Mouse (Mus musculus) C2C12 (cell line): ENCODE data around the gene Myo5c. TPM values are rescaled to one million over a fixed set of nuclear protein-coding genes. Genes with fewer than 3 reads are reported as not detected.

ENCODE experiments used
- H3K27me3 ChIP-seq: one replicate; pipeline ENCODE4 v1.6.1; 2011; ENCODE audit not compliant: control insufficient read depth, insufficient read depth, insufficient read length
- H3K36me3 ChIP-seq: one replicate; pipeline ENCODE4 v1.6.1; 2011; ENCODE audit not compliant: control insufficient read depth, insufficient read depth
- H3K4me3 ChIP-seq: one replicate; pipeline ENCODE4 v1.5.1; 2011; ENCODE audit warnings: mild to moderate bottlenecking, control low read depth; ENCODE audit not compliant: poor library complexity, insufficient read depth, severe bottlenecking
- H3K79me2 ChIP-seq: one replicate; pipeline ENCODE4 v1.6.1; 2011; ENCODE audit not compliant: control insufficient read depth, insufficient read depth
- H3K79me3 ChIP-seq: one replicate; pipeline ENCODE4 v1.6.1; 2011; ENCODE audit warnings: low read depth, control low read depth
- H3ac ChIP-seq: one replicate; pipeline ENCODE3; 2011; ENCODE audit warnings: low read depth; ENCODE audit not compliant: control insufficient read depth, insufficient read length
- CEBPB ChIP-seq: IDR thresholded peaks from one replicate; pipeline ENCODE4 v1.6.1; 2011; ENCODE audit warnings: low read depth, mild to moderate bottlenecking, control low read depth, moderate library complexity
- CTCF ChIP-seq: IDR thresholded peaks from one replicate; pipeline ENCODE4 v1.5.1; 2011; ENCODE audit not compliant: control insufficient read depth, insufficient read depth, insufficient read length
- FOSL1 ChIP-seq: IDR thresholded peaks from one replicate; pipeline ENCODE4 v1.8.0; 2011; ENCODE audit warnings: mild to moderate bottlenecking, low read length; ENCODE audit not compliant: poor library complexity, insufficient read depth, severe bottlenecking
- MAX ChIP-seq: IDR thresholded peaks from one replicate; pipeline ENCODE4 v1.6.1; 2011; ENCODE audit warnings: mild to moderate bottlenecking, control low read depth
- MYOD1 ChIP-seq: IDR thresholded peaks from one replicate; pipeline ENCODE4 v1.6.1; 2011; ENCODE audit warnings: low read depth; ENCODE audit not compliant: control insufficient read depth, insufficient read length
- MYOG ChIP-seq: IDR thresholded peaks from one replicate; pipeline ENCODE4 v1.6.1; 2011; ENCODE audit not compliant: control insufficient read depth, insufficient read length; ENCODE audit errors: extremely low read depth
- USF1 ChIP-seq: IDR thresholded peaks from one replicate; pipeline ENCODE4 v1.6.1; 2011; ENCODE audit warnings: low read depth, mild to moderate bottlenecking, control low read depth, moderate library complexity
- polyA plus RNA-seq: library from polyadenylated mRNA; unstranded; fragments of >200 nt; fragmentation: generic; extraction: Trizol; gene quantifications from one replicate; pipeline ENCODE4 v1.2.1, GENCODE M21; 2012; ENCODE audit warnings: missing spikeins

The Myo5c gene
- polyA plus RNA-seq, 1 experiment = 0.01 TPM

GRCm38 (mm10) chr9:75347458-75347857 is 115.6 kb downstream of the Myo5c start, which contains the start of gene Bcl2l10:
Gene Bcl2l10, plus strand, starts transcription at chr9:75347758.
- TF ChIP-seq FOSL1 = no peak
- no peak for TF ChIP-seq CEBPB
- no peak for TF ChIP-seq MAX
- TF ChIP-seq CTCF = no peak
- TF ChIP-seq MYOG = no peak
- TF ChIP-seq MYOD1 = no peak
- no peak for TF ChIP-seq USF1
- Histone ChIP-seq H3K79me2 (no peaks in the 10 kb centered on the region), H3K36me3 (no peaks in the 10 kb centered on the region), H3ac (no peak within 1 kb of the TSS), H3K79me3 (no peaks in the 10 kb centered on the region), H3K27me3 (no peaks in the 10 kb centered on the region), H3K4me3 (no peak within 1 kb of the TSS)

- Histone ChIP-seq H3K79me2 (no peaks in the 10 kb centered on the region), H3K4me3 (no peak overlapping the region), H3ac (no peak overlapping the region), H3K79me3 (no peaks in the 10 kb centered on the region), H3K36me3 (no peaks in the 10 kb centered on the region), H3K27me3 (no peaks in the 10 kb centered on the region)
- TF ChIP-seq FOSL1 = no peak
- no peak for TF ChIP-seq CEBPB
- TF ChIP-seq MYOG = no peak
- TF ChIP-seq MAX = no peak
- TF ChIP-seq MYOD1 = no peak
- no peak for TF ChIP-seq USF1
- TF ChIP-seq CTCF = no peak
Observed at GRCm38 (mm10) chr9:75348066-75348465, 116.2 kb downstream of the Myo5c start.

DNA sequence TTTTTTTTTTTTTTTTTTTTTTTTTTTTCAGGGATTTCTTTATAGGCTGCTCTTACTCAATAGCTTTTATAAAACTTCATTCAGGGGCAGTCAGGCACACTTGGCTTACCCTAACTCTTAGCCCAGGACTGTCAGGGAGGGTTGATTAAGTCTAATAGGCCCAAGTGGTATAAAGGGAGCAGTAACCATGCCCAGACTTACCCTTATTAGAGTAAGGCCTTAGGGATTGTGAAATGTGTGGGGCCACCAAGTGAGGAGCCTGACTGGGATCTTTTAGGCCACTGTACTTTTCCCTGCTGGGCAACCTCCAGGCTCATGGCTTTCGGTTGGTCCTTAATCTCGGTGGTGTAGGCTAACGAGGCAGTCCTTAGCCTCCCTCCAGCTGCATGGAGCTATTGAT is 116.8 kb downstream of the Myo5c start:
- H3K36me3 ChIP-seq = no peaks in the 10 kb centered on the region
- no peaks in the 10 kb centered on the region for H3K79me3 ChIP-seq
- no peak overlapping the region for H3ac ChIP-seq
- no peaks in the 10 kb centered on the region for H3K27me3 ChIP-seq
- no peak overlapping the region for H3K4me3 ChIP-seq
- TF ChIP-seq FOSL1 = no peak
- TF ChIP-seq MYOD1 = no peak
- TF ChIP-seq USF1 = no peak
- TF ChIP-seq CTCF = no peak
- TF ChIP-seq CEBPB = no peak
- no peak for TF ChIP-seq MYOG
- no peak for TF ChIP-seq MAX
- H3K79me2 ChIP-seq = no peaks in the 10 kb centered on the region

DNA sequence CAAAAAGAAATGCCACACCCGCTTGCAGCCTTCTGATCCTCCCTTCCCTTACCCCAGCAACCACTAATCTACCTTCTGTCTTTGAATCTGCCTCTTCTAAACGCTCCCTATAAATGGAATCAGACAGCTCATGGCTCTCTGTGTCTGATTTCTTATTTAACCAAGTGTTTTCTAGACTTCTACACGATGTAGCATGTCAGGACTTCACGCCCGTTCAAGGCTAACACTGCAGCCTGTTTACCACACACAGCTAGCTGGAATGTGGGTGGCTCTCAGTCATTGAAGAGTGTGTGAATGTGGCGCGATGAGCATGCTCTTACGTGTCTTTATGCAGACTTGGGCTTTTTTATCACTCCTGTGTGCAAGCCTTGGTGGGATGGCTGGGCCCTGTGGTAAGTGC is 121.3 kb downstream of the Myo5c start:
- no peak for TF ChIP-seq USF1
- no peak for TF ChIP-seq CEBPB
- Histone ChIP-seq H3K27me3 (no peaks in the 10 kb centered on the region), H3K79me3 (no peaks in the 10 kb centered on the region), H3ac (no peak overlapping the region), H3K36me3 (no peaks in the 10 kb centered on the region), H3K4me3 (no peak overlapping the region), H3K79me2 (no peaks in the 10 kb centered on the region)

Other genes starting within 250 kb of the Myo5c start
- 232 TPM for gene Arpp19, start 194.4 kb upstream of the Myo5c start, polyA plus RNA-seq
- gene Myo5a, start 161.0 kb upstream of the Myo5c start, polyA plus RNA-seq = 30.2 TPM
- gene Gnb5, start 74.3 kb downstream of the Myo5c start, polyA plus RNA-seq = 7.2 TPM
- gene Bcl2l10, start 115.7 kb downstream of the Myo5c start, polyA plus RNA-seq = not detected
- gene Mapk6, start 178.0 kb downstream of the Myo5c start, polyA plus RNA-seq = 44.8 TPM
- 16.4 TPM for gene Leo1, start 209.5 kb downstream of the Myo5c start, polyA plus RNA-seq